Mouse (Mus musculus): ENCODE measurements around the gene Usp47.

Usp47 gene

DNA sequence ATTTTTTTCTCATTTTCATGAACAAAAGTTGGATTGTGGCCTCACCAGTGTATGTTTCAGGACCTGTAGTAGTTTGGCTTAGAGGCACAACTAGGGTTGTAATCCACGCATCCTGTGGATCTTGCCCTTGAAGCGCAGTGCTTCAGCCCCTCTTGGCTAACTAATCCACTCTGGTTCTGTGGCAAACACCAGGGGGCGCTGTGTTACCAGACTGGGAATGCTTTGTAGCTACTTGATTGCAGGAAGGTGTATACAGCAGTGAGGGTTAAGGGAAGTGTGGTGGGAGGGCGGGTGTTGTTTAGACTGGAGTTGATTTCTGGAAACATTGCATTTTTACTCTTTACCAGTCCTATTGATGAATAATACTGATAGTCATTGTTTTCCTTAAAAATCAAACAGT is 61.8 kb downstream of the Usp47 start:
- TF ChIP-seq GATA4 (IDR thresholded peaks at IDR 0.05; ENCODE audit: insufficient replicate concordance, low read length): no peak; the same call in 1 of the 2 replicates

- no peak for TF ChIP-seq GATA4 (IDR thresholded peaks at IDR 0.05; ENCODE audit: insufficient replicate concordance, low read length)
Measured at GRCm38 (mm10) chr7:112086186-112086585, 62.9 kb downstream of the Usp47 start.

DNA sequence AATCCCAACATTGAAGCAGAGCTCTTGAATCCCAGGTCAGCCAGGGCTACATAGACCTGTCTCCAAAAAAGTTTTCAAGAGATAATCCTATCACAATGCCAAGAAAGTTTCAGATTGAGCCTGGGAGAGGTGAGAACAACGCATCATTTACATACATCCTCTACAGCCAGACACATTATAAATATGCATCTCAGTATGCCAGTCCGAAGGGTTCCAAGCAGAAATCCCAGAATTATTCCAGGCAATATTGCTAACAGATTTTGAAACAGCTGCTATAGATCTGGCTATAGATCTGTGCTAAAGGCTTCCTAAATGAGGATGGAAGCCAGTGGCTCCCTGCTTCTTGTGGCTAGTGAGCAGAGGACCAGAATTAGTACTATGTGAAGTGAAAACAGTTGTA is 77.6 kb downstream of the Usp47 start:
- no peak for TF ChIP-seq GATA4 (IDR thresholded peaks at IDR 0.05; ENCODE audit: insufficient replicate concordance, low read length)

DNA sequence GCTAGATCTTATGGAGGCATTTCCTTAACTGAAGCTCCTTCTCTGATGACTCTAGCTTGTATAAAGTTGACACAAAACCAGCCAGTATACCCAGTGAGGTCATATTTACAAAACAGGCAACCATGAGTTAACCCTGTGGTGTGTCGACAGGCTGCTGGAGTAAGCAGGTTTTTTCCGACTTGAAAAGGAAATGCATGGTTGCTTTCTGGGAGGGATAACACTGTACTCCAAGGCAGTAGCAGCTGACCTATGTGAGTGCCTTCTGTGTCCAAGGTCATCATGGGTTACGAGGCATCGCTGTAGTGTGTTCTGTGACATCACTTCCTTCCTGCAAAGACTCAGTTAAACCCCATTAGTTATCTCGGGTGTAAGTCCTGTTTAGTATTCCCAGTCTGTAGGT is 79.6 kb downstream of the Usp47 start:
- no peak for TF ChIP-seq GATA4 (IDR thresholded peaks at IDR 0.05; ENCODE audit: insufficient replicate concordance, low read length)

DNA sequence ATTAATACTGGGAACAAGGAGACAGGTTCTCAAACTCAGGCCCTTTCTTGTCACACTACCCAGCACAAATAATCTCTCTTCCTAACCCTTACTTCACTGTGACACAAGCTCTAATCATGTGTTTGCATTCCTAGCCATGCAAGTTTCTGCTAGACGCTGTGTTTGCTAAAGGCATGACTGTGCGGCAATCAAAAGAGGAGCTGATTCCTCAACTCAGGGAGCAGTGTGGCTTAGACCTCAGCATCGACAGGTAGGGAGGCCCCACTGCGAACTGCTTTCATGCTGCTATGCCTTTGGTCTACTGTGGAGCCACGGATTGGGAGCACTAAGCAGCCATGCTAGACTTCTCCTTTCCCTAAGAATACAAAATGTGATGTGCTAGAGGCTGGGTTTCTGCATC is 80.5 kb downstream of the Usp47 start:
- TF ChIP-seq GATA4 (IDR thresholded peaks at IDR 0.05; ENCODE audit: insufficient replicate concordance, low read length): no peak

DNA sequence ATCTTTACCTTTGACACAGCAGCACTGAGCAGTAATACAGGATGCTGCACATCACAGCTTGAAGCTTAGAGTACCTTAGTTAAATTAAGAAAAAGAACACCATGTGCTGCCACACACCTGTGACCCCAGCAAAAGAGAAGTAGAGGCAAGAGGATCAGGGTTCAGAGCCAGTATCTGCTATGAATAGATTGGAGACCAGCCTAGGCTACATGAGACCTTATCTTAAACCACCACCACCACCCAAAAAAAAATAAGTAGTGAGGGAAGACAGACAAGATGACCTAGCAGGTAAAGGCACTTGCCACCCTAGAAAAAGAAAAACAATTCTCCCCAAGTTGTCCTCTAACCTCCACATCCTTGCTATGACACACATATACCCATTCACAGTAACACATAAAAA is 85.5 kb downstream of the Usp47 start:
- no peak for TF ChIP-seq GATA4 (IDR thresholded peaks at IDR 0.05; ENCODE audit: insufficient replicate concordance, low read length)

DNA sequence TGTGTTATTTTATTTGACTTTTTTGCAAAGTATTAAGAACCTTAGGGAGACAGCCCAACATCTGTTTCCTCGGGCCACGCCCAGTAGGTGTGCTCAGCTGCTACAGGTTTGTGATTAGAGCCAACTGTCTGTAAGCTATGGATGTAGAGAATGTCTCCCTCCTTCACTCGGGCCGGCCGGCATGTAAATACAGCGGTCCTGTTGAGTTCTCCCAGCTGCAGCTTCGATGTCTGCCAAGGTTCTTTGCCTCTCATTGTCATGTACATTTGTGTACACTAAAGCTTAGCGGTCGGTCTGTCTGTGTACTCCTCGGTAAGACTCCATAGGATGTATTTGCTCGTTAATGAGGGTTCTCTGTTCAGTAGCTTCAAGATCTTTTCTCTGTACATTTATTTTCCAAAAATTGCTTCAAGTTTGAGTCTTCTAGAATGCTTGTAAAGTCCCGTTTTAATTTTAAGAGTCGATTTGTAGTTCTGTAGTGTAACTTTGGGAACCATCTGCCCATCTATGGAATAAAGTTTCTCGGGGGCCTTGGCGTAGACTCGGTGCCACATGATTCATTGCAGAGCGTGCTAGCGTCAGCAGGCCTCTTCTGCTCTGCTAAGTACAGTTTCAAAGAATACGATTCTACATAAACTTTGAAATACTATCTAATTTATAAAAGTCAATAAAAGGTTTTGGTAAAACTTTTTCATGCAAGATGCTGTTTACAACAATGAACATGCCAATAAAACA is 87.5 kb downstream of the Usp47 start:
- no peak for TF ChIP-seq GATA4 (IDR thresholded peaks at IDR 0.05; ENCODE audit: insufficient replicate concordance, low read length)

DNA sequence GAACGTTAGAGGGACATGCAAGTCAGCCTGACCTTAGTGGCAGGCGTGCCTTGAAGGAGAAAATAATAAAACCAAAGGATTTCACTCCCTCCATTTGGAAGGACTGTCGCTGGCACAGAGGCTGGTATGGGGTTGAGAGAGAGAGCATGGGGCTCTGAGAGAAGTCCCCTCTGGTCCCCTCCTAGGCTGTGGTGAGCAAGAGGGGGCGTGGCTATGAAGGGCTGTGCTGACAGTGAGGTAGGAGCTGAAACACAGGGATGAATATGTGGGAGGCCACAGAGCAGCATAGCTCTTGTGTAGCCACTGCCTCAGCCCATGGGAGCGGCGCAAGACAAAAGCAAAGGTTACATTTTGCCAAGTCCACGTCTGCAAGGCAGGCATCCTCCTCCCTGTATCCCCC is 94.2 kb downstream of the Usp47 start:
- TF ChIP-seq GATA4 (IDR thresholded peaks at IDR 0.05; ENCODE audit: insufficient replicate concordance, low read length): no peak

DNA sequence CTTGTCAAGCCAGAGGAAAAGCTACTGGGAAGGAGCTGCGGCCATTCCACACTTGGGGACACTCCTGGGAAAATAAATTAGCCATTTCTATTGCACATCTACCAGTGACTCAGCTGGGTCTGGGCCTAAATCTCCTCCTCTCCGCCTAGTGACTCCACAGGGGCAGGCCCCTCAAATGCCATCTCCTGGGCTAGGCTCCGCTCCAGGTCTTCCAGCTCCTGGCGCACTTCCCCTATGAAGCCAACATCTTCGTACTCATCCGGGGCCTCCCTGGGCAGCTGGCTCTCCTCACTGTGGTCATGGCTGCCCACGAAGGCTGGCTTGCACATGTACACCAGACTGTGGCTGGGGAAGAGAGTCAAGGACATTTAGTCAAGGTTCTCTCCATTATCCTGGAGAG is 94.8 kb downstream of the Usp47 start:
- TF ChIP-seq GATA4 (IDR thresholded peaks at IDR 0.05; ENCODE audit: insufficient replicate concordance, low read length): no peak

DNA sequence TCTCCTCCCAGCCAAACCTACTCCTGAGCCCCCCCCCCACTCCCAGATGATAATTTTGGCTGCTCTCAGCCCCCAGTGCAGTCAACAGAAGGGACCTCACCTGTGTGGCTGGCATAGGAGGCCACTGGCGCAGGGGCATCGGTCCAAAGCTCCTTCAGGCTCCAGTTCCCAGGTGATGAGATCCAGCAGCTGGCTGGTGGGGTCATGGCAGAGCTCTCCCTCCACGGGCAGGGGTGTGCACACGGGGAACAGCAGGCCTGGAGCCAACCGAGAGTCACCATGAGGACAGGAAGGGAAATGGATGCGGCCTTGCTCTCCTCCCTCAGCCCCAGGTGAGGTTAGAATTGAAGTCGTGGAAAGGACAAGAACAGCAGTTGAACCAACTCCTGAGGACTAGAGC is 95.9 kb downstream of the Usp47 start:
- TF ChIP-seq GATA4 (IDR thresholded peaks at IDR 0.05; ENCODE audit: insufficient replicate concordance, low read length): no peak

DNA sequence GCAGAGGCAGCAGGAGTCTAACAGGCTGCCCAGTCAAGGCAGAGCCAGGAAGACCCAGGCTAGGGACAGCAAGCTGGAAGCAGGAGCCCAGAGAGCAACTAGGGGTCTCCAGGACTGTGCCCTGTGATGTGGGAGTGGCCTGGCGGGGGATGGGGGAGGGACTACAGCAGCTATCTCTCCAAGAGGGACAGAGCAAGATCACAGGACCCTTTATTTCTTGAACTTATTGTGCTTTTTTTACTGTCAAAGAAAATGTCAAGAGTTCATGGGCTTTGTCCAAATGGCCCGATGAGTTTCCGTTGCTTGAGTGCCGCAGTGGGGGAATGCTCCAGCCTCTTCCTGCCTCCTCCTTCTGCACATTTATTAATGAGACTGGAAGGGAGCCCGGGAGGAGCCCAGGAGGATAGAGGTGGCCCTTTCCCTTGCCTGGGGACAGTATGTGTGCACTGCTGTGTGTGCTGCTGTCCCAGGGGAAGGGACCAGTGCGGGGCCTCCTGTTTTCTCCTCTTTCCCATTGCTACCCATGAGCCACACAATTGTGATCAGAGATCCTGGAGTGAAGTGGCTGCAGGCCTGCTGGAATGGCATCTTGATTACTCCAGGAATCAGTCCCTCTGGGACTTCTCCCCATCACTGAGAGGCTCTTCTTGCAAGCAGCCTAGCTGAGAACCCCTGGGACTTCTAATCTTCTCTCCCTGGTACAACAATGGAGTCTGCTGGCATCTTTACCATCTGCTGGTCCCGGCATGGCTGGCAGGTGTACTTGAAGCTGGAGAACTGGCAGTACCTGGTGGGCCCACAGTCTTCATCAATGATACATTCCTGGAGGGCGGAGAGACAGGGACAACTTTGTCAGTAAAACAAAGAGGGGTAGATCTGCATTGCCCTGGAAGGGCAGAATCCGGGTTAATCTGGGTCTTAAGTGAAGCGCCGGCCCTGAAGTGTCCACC is 97.8 kb downstream of the Usp47 start:
- peak; percentile 33; the same call in 1 of the 2 replicates for TF ChIP-seq GATA4 (IDR thresholded peaks at IDR 0.05; ENCODE audit: insufficient replicate concordance, low read length)

GRCm38 (mm10) chr7:112121866-112122500 is 98.7 kb downstream of the Usp47 start:
- no peak for TF ChIP-seq GATA4 (IDR thresholded peaks at IDR 0.05; ENCODE audit: insufficient replicate concordance, low read length)

DNA sequence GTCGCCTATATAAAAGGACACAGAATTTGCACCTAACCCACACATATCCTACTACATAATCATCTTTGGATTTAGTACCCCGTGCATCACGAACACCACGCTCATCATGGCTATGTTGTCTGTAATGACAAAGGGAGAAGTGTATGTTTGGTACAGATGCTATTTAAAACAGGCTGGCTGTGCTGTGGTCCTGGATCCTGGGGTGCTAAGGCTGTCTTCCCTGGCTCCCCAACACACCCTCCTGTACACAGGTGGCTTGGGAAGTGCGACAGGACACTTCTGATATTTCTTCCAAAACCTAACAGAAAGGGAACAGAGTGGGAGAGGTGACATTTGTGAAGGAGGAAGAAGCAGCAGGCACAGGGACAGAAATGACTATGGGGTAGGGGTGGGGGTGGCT is 100.3 kb downstream of the Usp47 start:
- TF ChIP-seq GATA4 (IDR thresholded peaks at IDR 0.05; ENCODE audit: insufficient replicate concordance, low read length): no peak

DNA sequence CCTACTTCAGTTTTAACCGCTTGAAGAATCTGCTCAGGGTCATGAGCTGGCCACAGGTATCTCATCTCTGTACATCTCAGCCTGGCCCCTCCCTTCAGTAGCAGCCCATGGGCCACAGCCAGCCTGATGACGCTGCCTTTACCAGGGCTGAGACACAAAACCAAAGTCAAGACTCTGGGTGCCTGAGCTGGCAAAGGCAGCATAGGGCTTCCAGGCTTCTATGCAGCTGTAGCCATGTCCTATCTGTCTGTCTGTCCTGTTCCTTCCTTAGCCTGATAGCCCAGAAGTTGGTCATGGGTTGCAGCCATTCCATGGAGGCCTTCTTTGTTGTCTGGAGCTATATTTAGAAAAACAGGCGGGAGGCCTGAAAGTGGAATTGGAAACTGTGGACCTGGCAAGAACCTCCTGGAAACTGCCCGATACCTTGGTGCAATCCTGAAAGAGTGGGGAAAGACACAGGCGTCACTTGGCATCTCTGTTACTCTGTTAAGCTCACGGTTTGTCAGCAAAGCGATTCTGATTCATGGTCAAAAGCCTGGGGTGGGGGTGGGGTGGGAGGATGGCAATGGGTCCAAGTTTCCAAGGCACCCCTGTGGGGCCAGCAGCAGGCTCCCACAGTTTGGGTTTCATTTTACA is 102.4 kb downstream of the Usp47 start:
- peak; percentile 48; the same call in 1 of the 2 replicates for TF ChIP-seq GATA4 (IDR thresholded peaks at IDR 0.05; ENCODE audit: insufficient replicate concordance, low read length)

DNA sequence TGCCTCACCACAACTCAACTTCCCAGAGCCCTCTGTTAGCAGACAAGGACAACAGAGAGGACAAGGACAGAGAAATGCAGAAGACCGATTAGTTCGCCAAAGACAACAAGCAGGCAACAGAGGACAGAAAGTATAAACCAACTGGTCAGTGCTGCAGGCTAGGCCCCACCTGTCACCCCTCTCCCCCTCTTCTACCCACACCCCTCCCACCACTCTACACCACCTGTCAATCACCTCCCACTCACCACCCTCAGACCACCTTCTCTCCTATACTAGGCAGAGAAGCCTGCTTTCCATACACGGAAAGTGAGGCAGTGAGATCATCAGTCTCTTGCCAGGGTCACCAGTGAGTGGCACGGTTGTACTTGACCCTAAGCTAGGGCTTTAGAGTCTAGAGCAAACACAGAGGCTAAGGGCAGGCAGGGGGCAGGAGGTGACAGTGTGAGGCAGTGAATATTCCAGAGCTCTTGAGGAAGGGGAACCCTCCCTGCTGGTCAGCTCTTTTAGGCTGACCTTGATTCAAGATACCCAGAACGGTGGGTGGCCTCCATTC is 103.9 kb downstream of the Usp47 start:
- no peak for TF ChIP-seq GATA4 (IDR thresholded peaks at IDR 0.05; ENCODE audit: insufficient replicate concordance, low read length)
